Mouse (Mus musculus) bone marrow, adult 2 months (tissue): ENCODE measurements around the gene Chrm3.

Experiments
- CTCF ChIP-seq: fragments of 200-500 bp; IDR thresholded peaks from 2 replicates; pipeline ENCODE4 v1.5.1; 2011; ENCODE audit warnings: low read length, control low read depth; ENCODE audit not compliant: control insufficient read depth, insufficient read depth
- POLR2A ChIP-seq: fragments of 200-500 bp; IDR thresholded peaks from 2 replicates; pipeline ENCODE4 v1.6.1; 2011; ENCODE audit warnings: low read depth, mild to moderate bottlenecking, control low read depth, low read length, borderline replicate concordance; ENCODE audit not compliant: control insufficient read depth

DNA sequence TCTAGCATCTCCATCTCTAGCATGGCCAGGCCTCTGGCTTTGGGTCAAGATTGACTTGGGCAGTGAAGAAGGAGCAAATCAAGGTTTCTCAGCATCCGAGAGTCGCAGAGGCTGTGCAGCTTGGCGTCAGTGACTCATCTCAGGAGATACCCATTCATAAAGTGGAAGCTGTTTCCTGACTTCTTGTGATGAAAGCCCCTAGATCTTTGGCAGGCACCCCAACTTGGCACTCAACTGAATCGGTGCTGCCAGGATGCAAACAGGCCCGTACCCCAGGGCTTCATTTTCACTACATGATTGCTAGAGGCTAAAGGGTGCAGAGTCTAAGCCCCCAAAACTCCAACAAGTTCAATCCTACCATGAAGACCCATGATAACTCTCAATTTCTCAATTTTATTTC is 298.0 kb downstream of the Chrm3 start:
- TF ChIP-seq POLR2A (no peak), CTCF (no peak)
